Mouse (Mus musculus): Measurements from ENCODE around the gene Flnb. TPM values are rescaled to one million over a fixed set of nuclear protein-coding genes. Genes with fewer than 3 reads are reported as not detected.

The Flnb gene
- 6.7 and 8.1 TPM in 2 replicates for polyA plus RNA-seq (2015; fragmentation: Nextera tagmentation; extraction: Ambion mirVana)

DNA sequence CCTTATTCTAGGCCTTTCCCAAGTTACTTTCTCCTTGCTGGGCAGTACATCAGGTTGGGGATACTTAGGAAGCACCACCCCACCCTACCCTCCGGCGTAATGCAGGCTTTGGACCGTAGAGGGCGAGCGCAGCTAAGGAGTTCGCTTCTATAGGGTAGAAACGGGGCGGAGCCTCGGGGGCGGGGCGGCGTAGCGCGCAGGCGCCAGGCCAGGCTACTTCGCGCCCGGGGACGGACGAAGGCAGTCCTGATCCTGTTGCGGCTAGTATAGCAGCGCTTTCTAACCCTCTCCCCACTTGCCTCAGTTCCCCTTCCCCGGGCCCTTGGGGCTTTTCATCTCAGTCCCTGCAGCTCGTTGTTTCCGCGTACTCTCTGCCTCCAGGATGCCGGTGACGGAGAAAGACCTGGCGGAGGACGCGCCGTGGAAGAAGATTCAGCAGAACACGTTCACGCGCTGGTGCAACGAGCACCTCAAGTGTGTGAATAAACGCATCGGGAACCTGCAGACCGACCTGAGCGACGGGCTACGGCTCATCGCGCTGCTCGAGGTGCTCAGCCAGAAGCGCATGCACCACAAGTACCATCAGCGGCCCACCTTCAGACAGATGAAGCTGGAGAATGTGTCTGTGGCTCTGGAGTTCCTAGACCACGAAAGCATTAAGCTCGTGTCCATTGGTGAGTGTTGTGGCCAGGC lies at the start of gene Flnb:
Gene Flnb (plus strand): TSS at position 188 of the 693 bp plus-strand sequence.

DNA sequence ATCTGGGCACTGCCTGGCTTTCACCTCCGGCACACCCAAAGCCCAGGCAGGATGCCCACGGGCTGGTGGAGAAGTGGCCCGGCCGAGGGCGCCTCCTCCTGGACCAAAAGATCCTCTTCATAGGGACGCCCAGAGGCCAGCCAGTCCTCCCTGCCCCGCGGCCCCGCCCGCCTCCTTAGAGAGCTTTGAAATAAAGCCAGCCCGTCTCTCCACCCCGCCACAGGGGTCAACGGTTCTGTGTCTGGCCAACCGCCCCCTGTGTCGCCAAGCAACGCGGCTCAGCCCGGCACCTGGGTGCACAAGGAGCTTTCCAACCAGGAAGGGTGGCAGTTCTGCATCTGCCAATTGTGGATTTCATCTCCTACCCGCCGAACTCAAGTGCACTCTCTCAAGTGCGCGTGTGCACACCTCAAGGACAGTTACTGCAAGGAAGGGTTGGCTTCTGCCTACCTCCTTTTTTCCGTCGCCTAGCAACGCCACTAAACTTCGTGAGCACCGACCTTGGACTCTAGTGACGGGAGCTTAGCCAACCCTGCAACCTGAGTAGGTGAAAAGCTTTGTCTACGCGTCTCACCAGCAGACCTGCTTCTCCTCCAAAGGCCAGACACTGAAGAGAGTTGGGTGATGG lies 26.1 kb upstream of the Flnb start, which contains the start of gene Gm26661:
Gene Gm26661 (plus strand): TSS at position 56 of the 628 bp plus-strand sequence.

GRCm38 (mm10) chr14:7957049-7957448 lies 139.3 kb downstream of the Flnb start, which contains the start of gene Gm45521:
TSS of gene Gm45521 (plus strand) at chr14:7957288.

GRCm38 (mm10) chr14:7994271-7994767 lies 176.6 kb downstream of the Flnb start, which contains the start of gene Dnase1l3:
TSS of gene Dnase1l3 (minus strand) at chr14:7994573.

Other genes starting within 250 kb of the Flnb start
- gene Gm3558, start 249.4 kb upstream of the Flnb start, polyA plus RNA-seq (2015; fragmentation: Nextera tagmentation; extraction: Ambion mirVana): 0.43 and 0.50 TPM in 2 replicates
- gene Gm10338, start 222.4 kb upstream of the Flnb start, polyA plus RNA-seq (2015; fragmentation: Nextera tagmentation; extraction: Ambion mirVana): not detected in 2 replicates
- not detected in 2 replicates for gene Gm10128, start 174.0 kb upstream of the Flnb start, polyA plus RNA-seq (2015; fragmentation: Nextera tagmentation; extraction: Ambion mirVana)
- gene Gm26661, start 26.4 kb upstream of the Flnb start, polyA plus RNA-seq (2015; fragmentation: Nextera tagmentation; extraction: Ambion mirVana): not detected in 2 replicates
- gene Gm45521, start 139.3 kb downstream of the Flnb start, polyA plus RNA-seq (2015; fragmentation: Nextera tagmentation; extraction: Ambion mirVana): not detected in 2 replicates
- gene Dnase1l3, start 176.6 kb downstream of the Flnb start, polyA plus RNA-seq (2015; fragmentation: Nextera tagmentation; extraction: Ambion mirVana): 0.83 and 1.1 TPM in 2 replicates
- gene Abhd6, start 184.9 kb downstream of the Flnb start, polyA plus RNA-seq (2015; fragmentation: Nextera tagmentation; extraction: Ambion mirVana): 50.3 and 90.8 TPM in 2 replicates